Mouse (Mus musculus) liver, postnatal 0 days (tissue): ENCODE data around the gene Arhgap20.

Source experiments
- CTCF ChIP-seq: sonication (generic); IDR thresholded peaks from 2 replicates; pipeline ENCODE4 v1.5.1; 2016; ENCODE audit warnings: antibody characterized with exemption, low read depth
- EP300 ChIP-seq: IDR thresholded peaks from 2 replicates; pipeline ENCODE4 v1.6.1; 2016; ENCODE audit warnings: antibody characterized with exemption, low read depth, mild to moderate bottlenecking

DNA sequence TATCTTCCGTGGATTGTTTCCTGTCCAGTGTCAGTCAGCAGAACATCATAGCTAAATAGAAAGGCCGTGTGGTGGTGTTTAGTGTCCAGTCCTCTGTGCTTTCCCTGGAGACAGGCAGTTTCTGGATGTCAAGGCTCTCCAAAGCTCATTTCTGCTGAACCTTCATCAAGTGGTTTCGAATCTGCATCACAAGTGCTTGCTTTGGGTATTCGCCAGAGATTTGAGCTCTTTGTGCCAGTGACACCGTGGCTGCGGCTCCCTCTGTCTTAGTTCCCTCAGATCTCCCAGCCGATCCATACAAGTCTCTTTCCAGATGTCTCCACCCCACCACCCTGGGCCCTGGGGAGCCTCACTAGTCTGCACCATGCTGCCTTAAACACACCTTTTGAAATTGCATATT is 72.6 kb downstream of the Arhgap20 start:
- TF ChIP-seq CTCF (no peak), EP300 (no peak)
